Mouse (Mus musculus): ENCODE data around the gene Gm13272. TPM values are rescaled to one million over a fixed set of nuclear protein-coding genes. Genes with fewer than 3 reads are reported as not detected.
A peak's percentile ranks its signal among the peaks of the same experiment; 100 is the strongest.
"Not testable (repeated sequence)": the region's sequence is repeated elsewhere in the genome, so short reads cannot be mapped to it uniquely, and the experiment has no call there.

The Gm13272 gene
- total RNA-seq, 2 experiments from 2014 or later: not detected

DNA sequence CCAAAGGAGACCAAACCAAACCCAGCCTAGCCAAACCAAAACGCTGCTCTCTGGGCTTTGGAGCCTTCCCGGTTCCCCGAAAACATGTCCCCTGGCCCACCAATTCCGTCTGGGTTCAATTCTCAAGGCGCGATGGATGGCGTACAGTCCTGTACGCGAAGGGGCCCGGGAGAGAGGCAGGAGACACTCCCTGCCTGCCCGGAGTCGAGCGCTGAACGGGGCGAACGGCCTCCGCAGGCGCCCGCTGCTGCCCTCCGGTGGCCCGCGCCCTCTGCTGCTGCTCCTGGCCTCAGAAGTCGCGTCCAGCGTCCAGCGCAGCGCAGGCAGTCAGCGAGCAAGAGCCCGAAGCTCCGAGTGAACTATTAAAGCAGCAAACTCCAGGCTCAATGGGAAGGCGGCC lies 2.7 kb downstream of the Gm13272 start:
- not testable (repeated sequence) for DNase-seq (ENCODE audit: low spot score in 2 of 2)

GRCm38 (mm10) chr4:88785409-88785808 lies 5.8 kb downstream of the Gm13272 start, which contains the start of gene Gm13276:
Gene Gm13276, plus strand, starts transcription at chr4:88785709.
- DNase-seq (ENCODE audit: low spot score in 2 of 2): not testable (repeated sequence)

DNA sequence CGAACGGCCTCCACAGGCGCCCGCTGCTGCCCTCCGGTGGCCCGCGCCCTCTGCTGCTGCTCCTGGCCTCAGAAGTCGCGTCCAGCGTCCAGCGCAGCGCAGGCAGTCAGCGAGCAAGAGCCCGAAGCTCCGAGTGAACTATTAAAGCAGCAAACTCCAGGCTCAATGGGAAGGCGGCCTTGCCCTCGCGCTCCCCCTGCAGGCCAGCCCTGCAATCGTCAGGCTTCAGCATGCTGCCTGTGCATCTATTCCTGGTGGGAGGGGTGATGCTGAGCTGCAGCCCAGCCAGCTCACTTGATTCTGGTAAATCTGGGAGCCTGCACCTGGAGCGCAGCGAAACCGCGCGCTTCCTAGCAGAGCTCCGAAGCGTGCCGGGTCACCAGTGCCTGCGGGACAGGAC lies 8.8 kb downstream of the Gm13272 start, which contains the start of gene Gm13277:
Gene Gm13277 (plus strand): TSS at position 231 of the 400 bp plus-strand sequence.
- peak; percentile 48 to 55 for DNase-seq (ENCODE audit: low spot score in 2 of 2)

DNA sequence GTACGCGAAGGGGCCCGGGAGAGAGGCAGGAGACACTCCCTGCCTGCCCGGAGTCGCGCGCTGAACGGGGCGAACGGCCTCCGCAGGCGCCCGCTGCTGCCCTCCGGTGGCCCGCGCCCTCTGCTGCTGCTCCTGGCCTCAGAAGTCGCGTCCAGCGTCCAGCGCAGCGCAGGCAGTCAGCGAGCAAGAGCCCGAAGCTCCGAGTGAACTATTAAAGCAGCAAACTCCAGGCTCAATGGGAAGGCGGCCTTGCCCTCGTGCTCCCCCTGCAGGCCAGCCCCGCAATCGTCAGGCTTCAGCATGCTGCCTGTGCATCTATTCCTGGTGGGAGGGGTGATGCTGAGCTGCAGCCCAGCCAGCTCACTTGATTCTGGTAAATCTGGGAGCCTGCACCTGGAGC lies 11.6 kb downstream of the Gm13272 start, which contains the start of gene Gm13278:
Gene Gm13278 (plus strand): TSS at position 301 of the 400 bp plus-strand sequence.
- DNase-seq (ENCODE audit: low spot score in 2 of 2): not testable (repeated sequence)

GRCm38 (mm10) chr4:88793936-88794675 lies 14.5 kb downstream of the Gm13272 start, which contains the start of gene Gm13275:
Gene Gm13275, plus strand, starts transcription at chr4:88794487.
- DNase-seq (ENCODE audit: low spot score in 2 of 2): peak; percentile 45 to 58

GRCm38 (mm10) chr4:88797097-88797496 lies 17.4 kb downstream of the Gm13272 start, which contains the start of gene Gm13279:
Gene Gm13279, plus strand, starts transcription at chr4:88797397.
- not testable (repeated sequence) for DNase-seq (ENCODE audit: low spot score in 2 of 2)

DNA sequence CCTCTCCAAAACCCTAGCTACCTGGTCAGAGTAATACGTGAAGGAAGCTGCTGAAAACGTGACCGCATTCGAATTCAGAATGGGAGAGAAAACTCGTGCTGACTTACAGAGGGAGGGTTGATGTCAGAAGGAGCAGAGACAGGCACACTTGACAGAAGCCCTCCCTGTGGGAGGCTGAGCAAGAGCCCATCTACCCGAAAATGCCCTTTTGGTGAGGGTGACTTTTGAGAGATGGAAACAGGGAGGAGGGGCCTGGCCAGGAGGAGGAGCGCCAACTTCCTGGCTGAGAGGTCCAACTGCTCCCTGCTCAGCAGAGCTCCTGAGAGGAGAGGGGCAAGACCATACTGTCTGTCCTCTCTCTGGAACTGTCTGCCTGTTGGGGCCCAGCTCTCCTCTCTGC lies 19.7 kb downstream of the Gm13272 start, which contains the start of gene Gm13285:
Gene Gm13285 (plus strand): TSS at position 301 of the 400 bp plus-strand sequence.
- not testable (repeated sequence) for DNase-seq (ENCODE audit: low spot score in 2 of 2)

GRCm38 (mm10) chr4:88802954-88803353 lies 23.3 kb downstream of the Gm13272 start, which contains the start of gene Gm13287:
Gene Gm13287, plus strand, starts transcription at chr4:88803254.
- DNase-seq (ENCODE audit: low spot score in 2 of 2): not testable (repeated sequence)

- DNase-seq (ENCODE audit: low spot score in 2 of 2): not testable (repeated sequence)
Observed at GRCm38 (mm10) chr4:88805231-88805630, 25.6 kb downstream of the Gm13272 start, which contains the start of gene Gm13288. Gene Gm13288, plus strand, starts transcription at chr4:88805531.

- not testable (repeated sequence) for DNase-seq (ENCODE audit: low spot score in 2 of 2)
Observed at GRCm38 (mm10) chr4:88805761-88806160, 26.1 kb downstream of the Gm13272 start.

- no peak for DNase-seq (ENCODE audit: low spot score in 2 of 2)
Observed at GRCm38 (mm10) chr4:88815928-88816327, 36.3 kb downstream of the Gm13272 start, which contains the start of gene Ifna7. Gene Ifna7, plus strand, starts transcription at chr4:88816228.

DNA sequence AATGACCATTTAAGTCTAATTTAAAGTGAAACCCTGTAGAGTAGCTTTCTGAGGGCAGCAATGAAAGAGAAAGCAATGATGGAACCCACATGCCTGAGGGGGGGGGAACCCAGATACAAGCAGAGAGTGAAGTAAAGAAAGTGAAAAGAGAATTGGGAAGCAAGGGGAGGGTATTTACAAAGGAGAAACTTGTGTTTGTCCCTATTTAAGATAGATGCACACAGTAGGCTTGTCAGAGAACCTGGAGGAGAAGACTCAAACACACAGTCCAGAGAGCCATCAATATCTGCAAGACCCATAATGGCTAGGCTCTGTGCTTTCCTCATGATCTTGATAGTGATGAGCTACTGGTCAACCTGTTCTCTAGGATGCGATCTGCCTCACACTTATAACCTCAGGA lies 40.0 kb downstream of the Gm13272 start, which contains the start of gene Ifna11:
Gene Ifna11 (plus strand): TSS at position 301 of the 400 bp plus-strand sequence.
- DNase-seq (ENCODE audit: low spot score in 2 of 2): no peak

DNA sequence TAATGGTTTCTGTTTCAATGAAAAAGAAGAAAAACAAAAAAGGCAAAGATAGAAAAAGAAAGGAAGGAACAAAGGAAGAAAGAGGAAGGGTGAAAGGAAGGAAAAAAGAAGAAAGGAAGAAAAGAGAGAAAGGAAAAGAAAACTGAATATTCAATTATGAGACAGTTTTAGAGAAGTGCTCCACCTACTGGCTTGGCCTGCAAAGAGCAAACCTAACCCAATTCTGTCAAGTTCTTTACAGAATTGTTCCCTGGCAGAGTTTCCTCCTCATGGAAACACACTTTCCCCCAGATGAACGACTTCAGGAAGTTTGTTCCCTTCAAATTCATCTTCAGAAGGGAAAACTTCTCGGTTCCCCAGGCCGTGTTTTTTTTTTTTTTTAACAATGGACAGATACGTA lies 43.3 kb downstream of the Gm13272 start:
- DNase-seq (ENCODE audit: low spot score in 2 of 2): peak; percentile 9 to 23

GRCm38 (mm10) chr4:88827116-88827515 lies 47.5 kb downstream of the Gm13272 start, which contains the start of gene Ifna6:
Gene Ifna6, plus strand, starts transcription at chr4:88827416.
- not testable (repeated sequence) for DNase-seq (ENCODE audit: low spot score in 2 of 2)

Other genes with a start within 250 kb of the Gm13272 start
- gene Ifna15, start 221.6 kb upstream of the Gm13272 start, total RNA-seq (2021): not detected
- gene Ifna14, start 208.1 kb upstream of the Gm13272 start, total RNA-seq (2021): not detected
- gene Ifna9, start 187.5 kb upstream of the Gm13272 start, total RNA-seq (2021): not detected
- gene Ifna12, start 176.5 kb upstream of the Gm13272 start, total RNA-seq (2021): not detected
- not detected for gene C87499, start 145.4 kb upstream of the Gm13272 start, total RNA-seq (2021)
- not detected for gene Ifna13, start 135.4 kb upstream of the Gm13272 start, total RNA-seq (2021)
- gene Ifna16, start 102.9 kb upstream of the Gm13272 start, total RNA-seq (2021): not detected
- not detected for gene Ifna2, start 95.9 kb upstream of the Gm13272 start, total RNA-seq (2021)
- gene Ifnab, start 88.5 kb upstream of the Gm13272 start, total RNA-seq (2021): not detected
- under 1 TPM; 0.49 to 0.89 TPM for gene Gm26566, start 58.0 kb upstream of the Gm13272 start, total RNA-seq (2021)
- 100 to 1,000 TPM; 100 to 103 TPM for gene Klhl9, start 57.4 kb upstream of the Gm13272 start, total RNA-seq (2021)
- not detected for gene Gm13271, start 25.0 kb upstream of the Gm13272 start, total RNA-seq (2021)
- not detected for gene Gm13283, start 19.7 kb upstream of the Gm13272 start, total RNA-seq (2021)
- gene Gm13290, start 6.0 kb upstream of the Gm13272 start, total RNA-seq (2021): not detected
- gene Gm13289, start 2.9 kb upstream of the Gm13272 start, total RNA-seq (2021): not detected
- gene Ifnz, start 2.3 kb downstream of the Gm13272 start, total RNA-seq (2021): not detected
- not detected for gene Gm13276, start 5.9 kb downstream of the Gm13272 start, total RNA-seq (2021)
- not detected for gene Gm13277, start 8.8 kb downstream of the Gm13272 start, total RNA-seq (2021)
- gene Gm13278, start 11.7 kb downstream of the Gm13272 start, total RNA-seq (2021): not detected
- not detected for gene Gm13275, start 14.6 kb downstream of the Gm13272 start, total RNA-seq (2021)
- gene Gm13279, start 17.5 kb downstream of the Gm13272 start, total RNA-seq (2021): not detected
- not detected for gene Gm13285, start 19.8 kb downstream of the Gm13272 start, total RNA-seq (2021)
- gene Gm13287, start 23.4 kb downstream of the Gm13272 start, total RNA-seq (2021): not detected
- not detected for gene Gm13288, start 25.7 kb downstream of the Gm13272 start, total RNA-seq (2021)
- gene Ifna7, start 36.4 kb downstream of the Gm13272 start, total RNA-seq (2021): not detected
- not detected for gene Ifna11, start 40.1 kb downstream of the Gm13272 start, total RNA-seq (2021)
- not detected for gene Ifna6, start 47.6 kb downstream of the Gm13272 start, total RNA-seq (2021)
- not detected for gene Ifna5, start 55.7 kb downstream of the Gm13272 start, total RNA-seq (2021)
- not detected for gene Ifna4, start 62.0 kb downstream of the Gm13272 start, total RNA-seq (2021)
- not detected for gene Ifna1, start 70.2 kb downstream of the Gm13272 start, total RNA-seq (2021)
- gene Ifne, start 100.4 kb downstream of the Gm13272 start, total RNA-seq (2021): not detected